Mouse (Mus musculus): ENCODE measurements around the gene Brca2. TPM values are rescaled to one million over a fixed set of nuclear protein-coding genes. Genes with fewer than 3 reads are reported as not detected.

The Brca2 gene
- polyA plus RNA-seq, 1 experiment = 4.6 TPM

DNA sequence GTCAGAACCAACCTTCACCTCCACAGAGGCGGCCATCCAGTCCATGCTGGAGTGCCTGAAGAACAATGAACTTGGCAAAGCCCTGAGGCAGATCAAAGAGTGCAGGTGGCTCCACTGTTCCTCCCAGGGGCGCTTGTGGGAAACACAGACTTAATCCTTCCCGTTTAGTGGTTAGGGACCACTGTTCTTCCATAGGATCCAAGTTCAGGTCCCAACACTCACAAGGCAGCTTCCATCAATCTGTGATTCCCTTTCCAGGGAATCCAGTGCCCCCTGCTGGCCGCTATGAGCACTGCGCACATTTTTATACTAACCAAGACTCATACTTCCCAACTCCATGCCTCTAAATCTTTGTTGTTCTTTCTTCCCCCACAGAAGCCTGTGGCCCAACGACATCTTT lies 26.6 kb upstream of the Brca2 start:
- H3K79me3 ChIP-seq (ENCODE audit: low read depth) = no peaks in the 10 kb centered on the region
- H3ac ChIP-seq (ENCODE audit: control insufficient read depth, insufficient read length, low read depth) = no peak overlapping the region
- TF ChIP-seq CEBPB (IDR thresholded peaks at IDR 0.05; ENCODE audit: low read depth) = no peak
- TF ChIP-seq CTCF (IDR thresholded peaks at IDR 0.05; ENCODE audit: control insufficient read depth, insufficient read depth, insufficient read length) = peak; percentile 9
- no peak for TF ChIP-seq USF1 (IDR thresholded peaks at IDR 0.05; ENCODE audit: low read depth)
- no peak for TF ChIP-seq MYOD1 (IDR thresholded peaks at IDR 0.05; ENCODE audit: control insufficient read depth, insufficient read length, low read depth)
- no peak for TF ChIP-seq FOSL1 (IDR thresholded peaks at IDR 0.05; ENCODE audit: insufficient read depth, low read length, poor library complexity, severe bottlenecking)
- no peak for TF ChIP-seq MYOG (IDR thresholded peaks at IDR 0.05; ENCODE audit: control insufficient read depth, extremely low read depth, insufficient read length)
- TF ChIP-seq MAX (IDR thresholded peaks at IDR 0.05) = no peak
- H3K79me2 ChIP-seq (ENCODE audit: control insufficient read depth, insufficient read depth) = no peaks in the 10 kb centered on the region
- H3K4me3 ChIP-seq (ENCODE audit: insufficient read depth, poor library complexity, severe bottlenecking) = no peak overlapping the region
- no peaks in the 10 kb centered on the region for H3K36me3 ChIP-seq (ENCODE audit: control insufficient read depth, insufficient read depth)
- H3K27me3 ChIP-seq (ENCODE audit: control insufficient read depth, insufficient read depth, insufficient read length) = no peaks in the 10 kb centered on the region

DNA sequence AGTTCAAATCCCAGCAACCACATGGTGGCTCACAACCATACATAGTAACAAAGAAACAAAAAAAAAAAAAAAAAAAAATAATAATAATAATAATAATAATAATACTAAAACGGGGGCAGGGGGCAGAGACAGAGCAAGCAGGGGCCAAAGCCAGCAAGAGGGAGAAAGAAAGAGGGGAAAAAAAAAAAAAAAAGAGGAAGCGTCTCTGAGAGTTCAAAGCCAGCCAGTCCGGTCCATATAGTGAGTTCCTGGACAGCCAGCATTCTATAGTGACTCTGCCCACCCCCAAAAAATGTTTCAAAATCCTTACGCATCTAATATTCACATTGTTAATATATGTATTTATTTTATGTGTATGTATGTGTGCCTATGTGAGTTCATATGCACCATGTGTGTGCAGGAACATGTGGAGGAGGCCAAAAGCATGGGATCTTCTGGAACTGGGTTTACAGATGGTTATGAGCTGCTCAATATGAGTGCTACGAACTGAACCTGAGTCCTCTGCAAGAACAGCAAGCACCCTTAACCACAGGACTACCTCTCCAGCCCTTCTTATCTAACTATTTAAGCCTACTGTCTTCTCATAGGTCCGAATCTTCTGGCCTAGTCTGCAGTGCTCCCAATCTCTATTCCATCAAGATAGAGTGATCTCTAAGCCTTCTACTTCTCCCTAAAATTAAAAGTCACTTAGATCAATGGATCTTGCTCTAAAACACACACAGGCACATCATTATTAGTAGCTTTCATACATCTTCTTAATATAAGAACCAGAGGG lies 11.8 kb upstream of the Brca2 start:
- H3K79me3 ChIP-seq (ENCODE audit: low read depth) = no peaks in the 10 kb centered on the region
- no peak overlapping the region for H3ac ChIP-seq (ENCODE audit: control insufficient read depth, insufficient read length, low read depth)
- H3K36me3 ChIP-seq (ENCODE audit: control insufficient read depth, insufficient read depth) = no peaks in the 10 kb centered on the region
- TF ChIP-seq MYOG (IDR thresholded peaks at IDR 0.05; ENCODE audit: control insufficient read depth, extremely low read depth, insufficient read length) = no peak
- no peak for TF ChIP-seq CTCF (IDR thresholded peaks at IDR 0.05; ENCODE audit: control insufficient read depth, insufficient read depth, insufficient read length)
- no peak for TF ChIP-seq USF1 (IDR thresholded peaks at IDR 0.05; ENCODE audit: low read depth)
- TF ChIP-seq MYOD1 (IDR thresholded peaks at IDR 0.05; ENCODE audit: control insufficient read depth, insufficient read length, low read depth) = no peak
- TF ChIP-seq MAX (IDR thresholded peaks at IDR 0.05) = no peak
- TF ChIP-seq FOSL1 (IDR thresholded peaks at IDR 0.05; ENCODE audit: insufficient read depth, low read length, poor library complexity, severe bottlenecking) = no peak
- no peak for TF ChIP-seq CEBPB (IDR thresholded peaks at IDR 0.05; ENCODE audit: low read depth)
- H3K79me2 ChIP-seq (ENCODE audit: control insufficient read depth, insufficient read depth) = no peaks in the 10 kb centered on the region
- H3K27me3 ChIP-seq (ENCODE audit: control insufficient read depth, insufficient read depth, insufficient read length) = no peaks in the 10 kb centered on the region
- H3K4me3 ChIP-seq (ENCODE audit: insufficient read depth, poor library complexity, severe bottlenecking) = no peak overlapping the region

DNA sequence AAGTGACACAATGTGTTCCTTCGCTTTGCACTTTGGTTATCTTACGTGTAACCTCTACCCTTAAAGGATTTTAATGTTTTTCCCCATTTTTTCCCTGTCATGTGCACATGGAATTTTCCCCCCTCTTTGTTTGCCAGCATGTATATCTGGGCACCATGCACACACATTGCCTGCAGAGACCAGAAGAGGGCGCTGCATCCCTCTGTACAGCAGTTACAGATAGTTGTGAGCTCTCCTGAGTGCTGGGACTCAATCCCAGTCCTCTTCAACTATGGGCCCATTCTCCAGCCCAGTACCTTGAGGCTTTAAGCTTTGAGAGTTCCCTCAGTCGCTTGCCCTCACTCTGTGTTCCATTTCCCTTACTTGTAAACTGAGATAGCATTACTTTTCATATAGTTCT lies 9.2 kb upstream of the Brca2 start:
- H3K27me3 ChIP-seq (ENCODE audit: control insufficient read depth, insufficient read depth, insufficient read length) = peaks cover 14% of the 10 kb centered on the region
- H3K79me3 ChIP-seq (ENCODE audit: low read depth) = no peaks in the 10 kb centered on the region
- H3K79me2 ChIP-seq (ENCODE audit: control insufficient read depth, insufficient read depth) = no peaks in the 10 kb centered on the region
- TF ChIP-seq FOSL1 (IDR thresholded peaks at IDR 0.05; ENCODE audit: insufficient read depth, low read length, poor library complexity, severe bottlenecking) (no peak), CTCF (IDR thresholded peaks at IDR 0.05; ENCODE audit: control insufficient read depth, insufficient read depth, insufficient read length) (no peak), USF1 (IDR thresholded peaks at IDR 0.05; ENCODE audit: low read depth) (no peak), MYOG (IDR thresholded peaks at IDR 0.05; ENCODE audit: control insufficient read depth, extremely low read depth, insufficient read length) (no peak), MAX (IDR thresholded peaks at IDR 0.05) (no peak), CEBPB (IDR thresholded peaks at IDR 0.05; ENCODE audit: low read depth) (no peak), MYOD1 (IDR thresholded peaks at IDR 0.05; ENCODE audit: control insufficient read depth, insufficient read length, low read depth) (no peak)
- H3K36me3 ChIP-seq (ENCODE audit: control insufficient read depth, insufficient read depth) = no peaks in the 10 kb centered on the region
- H3K4me3 ChIP-seq (ENCODE audit: insufficient read depth, poor library complexity, severe bottlenecking) = no peak overlapping the region
- H3ac ChIP-seq (ENCODE audit: control insufficient read depth, insufficient read length, low read depth) = no peak overlapping the region

DNA sequence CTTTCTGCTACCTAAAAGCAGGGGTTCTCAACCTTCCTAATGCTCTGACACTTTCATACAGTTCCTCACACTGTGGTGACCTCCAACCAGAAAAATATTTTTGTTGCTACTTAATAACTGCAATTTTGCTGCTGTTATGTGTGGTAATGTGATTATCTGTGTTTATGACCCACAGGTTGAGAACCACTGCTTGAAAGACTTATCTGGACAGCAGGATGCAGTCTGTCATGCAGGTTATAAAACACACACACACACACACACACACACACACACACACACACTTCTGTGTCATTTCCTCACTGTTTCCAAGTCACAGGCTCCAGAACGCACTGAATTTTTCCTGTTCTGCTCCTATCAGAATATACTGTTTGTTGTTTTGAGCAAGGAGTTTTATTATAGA lies 8.4 kb upstream of the Brca2 start:
- no peak overlapping the region for H3ac ChIP-seq (ENCODE audit: control insufficient read depth, insufficient read length, low read depth)
- H3K27me3 ChIP-seq (ENCODE audit: control insufficient read depth, insufficient read depth, insufficient read length) = peaks cover 14% of the 10 kb centered on the region
- no peak overlapping the region for H3K4me3 ChIP-seq (ENCODE audit: insufficient read depth, poor library complexity, severe bottlenecking)
- no peaks in the 10 kb centered on the region for H3K79me2 ChIP-seq (ENCODE audit: control insufficient read depth, insufficient read depth)
- H3K36me3 ChIP-seq (ENCODE audit: control insufficient read depth, insufficient read depth) = no peaks in the 10 kb centered on the region
- TF ChIP-seq USF1 (IDR thresholded peaks at IDR 0.05; ENCODE audit: low read depth) (no peak), MAX (IDR thresholded peaks at IDR 0.05) (no peak), MYOG (IDR thresholded peaks at IDR 0.05; ENCODE audit: control insufficient read depth, extremely low read depth, insufficient read length) (no peak), MYOD1 (IDR thresholded peaks at IDR 0.05; ENCODE audit: control insufficient read depth, insufficient read length, low read depth) (no peak), CEBPB (IDR thresholded peaks at IDR 0.05; ENCODE audit: low read depth) (no peak), CTCF (IDR thresholded peaks at IDR 0.05; ENCODE audit: control insufficient read depth, insufficient read depth, insufficient read length) (no peak), FOSL1 (IDR thresholded peaks at IDR 0.05; ENCODE audit: insufficient read depth, low read length, poor library complexity, severe bottlenecking) (no peak)
- no peaks in the 10 kb centered on the region for H3K79me3 ChIP-seq (ENCODE audit: low read depth)

DNA sequence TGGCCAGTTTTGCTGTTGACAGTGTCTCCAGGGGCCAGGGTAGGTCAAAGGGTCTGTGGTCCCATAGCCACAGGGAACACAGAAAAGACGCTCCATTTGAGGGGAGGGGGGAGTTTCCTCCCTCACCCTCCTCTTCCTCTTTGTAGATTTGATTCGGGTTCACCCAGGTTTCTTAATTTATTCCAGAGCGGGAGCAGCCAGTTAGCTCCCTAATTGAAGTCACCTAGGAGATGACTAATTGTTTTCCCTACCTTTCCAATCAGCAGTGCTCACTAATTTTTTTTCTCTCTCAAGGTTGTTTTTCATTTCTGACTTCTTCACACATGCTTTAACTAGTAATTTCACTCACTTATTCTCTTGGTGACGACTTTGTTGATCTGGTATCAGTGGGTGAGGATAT lies 4.4 kb upstream of the Brca2 start, which contains the start of gene Zar1l:
Gene Zar1l (minus strand): TSS at position 101 of the 400 bp plus-strand sequence.
- TF ChIP-seq FOSL1 (IDR thresholded peaks at IDR 0.05; ENCODE audit: insufficient read depth, low read length, poor library complexity, severe bottlenecking) = no peak
- TF ChIP-seq MAX (IDR thresholded peaks at IDR 0.05) = no peak
- TF ChIP-seq USF1 (IDR thresholded peaks at IDR 0.05; ENCODE audit: low read depth) = no peak
- no peak for TF ChIP-seq MYOG (IDR thresholded peaks at IDR 0.05; ENCODE audit: control insufficient read depth, extremely low read depth, insufficient read length)
- TF ChIP-seq CTCF (IDR thresholded peaks at IDR 0.05; ENCODE audit: control insufficient read depth, insufficient read depth, insufficient read length) = no peak
- TF ChIP-seq MYOD1 (IDR thresholded peaks at IDR 0.05; ENCODE audit: control insufficient read depth, insufficient read length, low read depth) = no peak
- TF ChIP-seq CEBPB (IDR thresholded peaks at IDR 0.05; ENCODE audit: low read depth) = no peak
- no peaks in the 10 kb centered on the region for H3K36me3 ChIP-seq (ENCODE audit: control insufficient read depth, insufficient read depth)
- H3K79me2 ChIP-seq (ENCODE audit: control insufficient read depth, insufficient read depth) = no peaks in the 10 kb centered on the region
- H3K4me3 ChIP-seq (ENCODE audit: insufficient read depth, poor library complexity, severe bottlenecking) = no peak within 1 kb of the TSS
- peaks cover 14% of the 10 kb centered on the region for H3K27me3 ChIP-seq (ENCODE audit: control insufficient read depth, insufficient read depth, insufficient read length)
- no peaks in the 10 kb centered on the region for H3K79me3 ChIP-seq (ENCODE audit: low read depth)
- peak within 1 kb of the TSS; percentile 6 for H3ac ChIP-seq (ENCODE audit: control insufficient read depth, insufficient read length, low read depth)
